Mouse (Mus musculus): ENCODE results near the gene Pof1b.

Pof1b gene

GRCm38 (mm10) chrX:112698508-112698907, at the start of gene Pof1b:
Gene Pof1b (minus strand): TSS chrX:112698651.
- no peak for DNase-seq (ENCODE audit: low read depth, low spot score)

- no peak for DNase-seq (ENCODE audit: low read depth, low spot score)
Observed at GRCm38 (mm10) chrX:112716587-112716986, 18.1 kb upstream of the Pof1b start.

GRCm38 (mm10) chrX:112694392-112694791, 4.1 kb downstream of the Pof1b start:
- no peak for DNase-seq (ENCODE audit: low read depth, low spot score)

- DNase-seq (ENCODE audit: low read depth, low spot score): no peak
Observed at GRCm38 (mm10) chrX:112680605-112681004, 17.8 kb downstream of the Pof1b start.

- no peak for DNase-seq (ENCODE audit: low read depth, low spot score)
Observed at GRCm38 (mm10) chrX:112675525-112675924, 22.9 kb downstream of the Pof1b start.

- DNase-seq (ENCODE audit: low read depth, low spot score): peak; percentile 9
Observed at GRCm38 (mm10) chrX:112601306-112602120, 96.9 kb downstream of the Pof1b start.

DNA sequence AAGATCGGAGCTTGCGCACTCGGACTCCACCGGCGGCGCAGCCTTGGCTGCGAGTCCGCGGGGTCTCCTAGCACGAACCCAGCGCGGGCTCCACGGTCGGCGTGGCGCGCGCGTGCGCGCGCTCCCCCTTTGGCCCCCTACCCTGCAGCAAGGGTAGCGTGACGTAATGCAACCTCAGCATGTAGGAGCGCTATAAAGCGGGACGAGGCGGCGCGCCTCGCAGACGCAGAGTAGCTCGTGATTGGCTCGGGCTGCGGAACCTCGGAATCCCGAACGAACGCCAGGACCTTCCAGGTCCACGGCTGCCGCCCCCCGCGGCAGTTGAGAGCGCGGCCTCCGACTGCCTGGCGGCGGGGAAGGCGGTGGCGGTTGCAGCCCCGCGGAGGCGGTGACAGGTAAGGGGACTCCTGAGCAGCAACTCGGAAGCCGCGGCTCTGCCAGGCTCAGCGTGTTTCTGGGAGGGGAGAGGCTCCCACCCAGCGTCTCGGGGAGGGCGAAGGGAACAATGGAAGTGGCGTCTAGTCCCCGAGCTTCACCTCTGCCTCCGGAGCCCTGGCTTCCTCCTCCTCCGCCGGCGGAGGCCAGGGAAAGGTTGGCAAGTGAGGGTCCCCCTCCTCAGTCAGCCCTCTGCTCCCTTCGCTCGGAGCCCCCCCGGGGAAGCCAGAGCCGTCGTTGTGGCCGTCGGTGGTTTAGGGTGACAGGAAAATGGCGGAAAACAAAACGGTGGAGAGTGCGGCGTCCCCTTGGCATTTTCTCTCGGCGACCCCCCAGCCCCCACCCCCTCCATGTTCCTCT, 97.7 kb downstream of the Pof1b start, which contains the start of gene Zfp711:
TSS of gene Zfp711 (plus strand) at position 16 of the 795 bp plus-strand sequence.
- DNase-seq (ENCODE audit: low read depth, low spot score): peak; percentile 75

All from ES-CJ7 (cell line).